Mouse (Mus musculus): ENCODE measurements around the gene C1qtnf1. TPM values are rescaled to one million over a fixed set of nuclear protein-coding genes. Genes with fewer than 3 reads are reported as not detected.

Gene C1qtnf1
- polyA plus RNA-seq, 1 experiment from 2014 or later, result 7.5 TPM

DNA sequence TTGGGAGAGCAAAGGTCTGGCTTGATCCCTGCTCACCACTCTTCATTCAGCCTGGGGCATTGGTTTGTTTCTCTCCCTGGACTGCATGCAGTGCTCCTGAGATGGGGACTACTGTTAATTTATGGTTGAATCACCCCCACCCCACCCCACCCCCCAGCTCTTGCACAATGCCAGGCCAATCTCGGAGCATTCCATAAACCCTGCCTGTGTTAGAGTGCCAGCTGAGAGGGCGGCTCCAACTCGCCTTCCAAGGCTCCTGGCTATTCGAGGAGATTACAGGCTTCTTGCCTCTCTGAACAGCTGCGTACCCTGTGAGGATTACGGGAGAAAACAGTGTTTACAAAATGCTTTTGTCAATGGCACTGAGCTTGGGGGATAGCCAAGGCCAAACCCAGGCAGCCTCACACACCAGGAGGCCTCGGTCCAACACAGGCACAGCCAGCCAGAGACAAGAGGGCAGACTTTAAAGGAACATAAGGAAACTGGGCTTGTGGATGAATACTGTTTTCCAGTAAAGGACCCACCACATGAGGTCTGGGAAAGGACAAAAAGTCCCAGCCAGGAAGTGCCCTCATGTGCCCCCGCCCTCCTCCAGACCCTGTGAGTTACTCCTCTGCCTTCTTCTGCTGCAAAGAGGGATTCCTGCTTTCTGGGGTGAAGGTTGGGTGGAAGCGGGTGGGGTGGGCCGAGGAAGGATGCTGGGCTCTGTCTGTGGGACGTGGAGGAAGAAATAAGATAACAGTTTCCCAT is 10.8 kb downstream of the C1qtnf1 start:
- Histone ChIP-seq H3K4me3 (ENCODE audit: control insufficient read depth in 1 of 2, insufficient read depth in 1 of 2, low read depth in 1 of 2, low read length in 2 of 2) (no peak overlapping the region), H3K9ac (ENCODE audit: low read length) (no peak overlapping the region), H3K27me3 (ENCODE audit: control insufficient read depth, insufficient read depth, low read length) (no peaks in the 10 kb centered on the region), H3K4me1 (ENCODE audit: control insufficient read depth in 2 of 2, insufficient read depth in 2 of 2, low read length in 2 of 2) (peaks cover 22 to 23% of the 10 kb centered on the region in 2 experiments), H3K4me2 (ENCODE audit: low read length) (no peak overlapping the region), H3K9me3 (ENCODE audit: control insufficient read depth, low read length) (no peaks in the 10 kb centered on the region), H3K36me3 (ENCODE audit: control insufficient read depth, insufficient read depth, low read length) (no peaks in the 10 kb centered on the region), H3K27ac (replicated peaks in 1 of 2; ENCODE audit: control insufficient read depth in 1 of 2, insufficient read depth in 1 of 2, low read depth in 2 of 2, low read length in 2 of 2) (peak overlapping the region; percentile 24 to 53)
- WGBS, result 41% methylated on average over 11 of the region's 11 CpGs
- ATAC-seq (ENCODE audit: insufficient number of reproducible peaks, insufficient read depth, low FRiP score, low read depth), result no peak

DNA sequence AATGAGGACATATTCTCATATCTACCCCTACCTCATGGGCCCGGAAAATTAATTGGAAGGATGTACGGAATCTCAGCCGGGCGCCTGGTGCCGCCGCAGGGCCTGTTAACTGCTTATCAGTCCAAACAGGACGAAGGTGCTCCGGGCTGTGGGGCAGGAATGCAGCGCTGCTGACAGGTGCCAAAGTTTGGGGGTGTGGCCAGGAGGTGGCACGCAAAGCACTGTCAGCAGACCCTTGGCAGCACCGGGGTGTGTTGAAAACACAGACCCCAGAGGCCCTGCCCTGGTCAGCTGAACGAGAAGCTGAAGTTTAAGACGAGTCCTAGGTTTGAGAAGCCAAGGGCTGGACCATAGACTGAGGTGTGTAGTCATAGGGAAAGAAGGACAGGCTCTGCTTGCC is 14.7 kb downstream of the C1qtnf1 start:
- peaks cover 14 to 17% of the 10 kb centered on the region in 2 experiments; a peak in 3 of 4 replicates for H3K4me1 ChIP-seq (ENCODE audit: control insufficient read depth in 2 of 2, insufficient read depth in 2 of 2, low read length in 2 of 2)
- ATAC-seq (ENCODE audit: insufficient number of reproducible peaks, insufficient read depth, low FRiP score, low read depth), result peak; percentile 23; the same call in 1 of the 2 replicates
- 0 out of 2 replicates have a peak, but pooled peaks cover 2% of the 10 kb centered on the region for H3K36me3 ChIP-seq (ENCODE audit: control insufficient read depth, insufficient read depth, low read length)
- no peak overlapping the region for H3K9ac ChIP-seq (ENCODE audit: low read length)
- H3K9me3 ChIP-seq (ENCODE audit: control insufficient read depth, low read length), result no peaks in the 10 kb centered on the region
- WGBS, result 22% methylated on average over 13 of the region's 13 CpGs
- peaks cover 5% of the 10 kb centered on the region; the same call in 1 of the 2 replicates for H3K27me3 ChIP-seq (ENCODE audit: control insufficient read depth, insufficient read depth, low read length)
- H3K27ac ChIP-seq (replicated peaks in 1 of 2; ENCODE audit: control insufficient read depth in 1 of 2, insufficient read depth in 1 of 2, low read depth in 2 of 2, low read length in 2 of 2), result no peak overlapping the region
- no peak overlapping the region for H3K4me3 ChIP-seq (ENCODE audit: control insufficient read depth in 1 of 2, insufficient read depth in 1 of 2, low read depth in 1 of 2, low read length in 2 of 2)
- peak overlapping the region; percentile 27; the same call in 1 of the 2 replicates for H3K4me2 ChIP-seq (ENCODE audit: low read length)

DNA sequence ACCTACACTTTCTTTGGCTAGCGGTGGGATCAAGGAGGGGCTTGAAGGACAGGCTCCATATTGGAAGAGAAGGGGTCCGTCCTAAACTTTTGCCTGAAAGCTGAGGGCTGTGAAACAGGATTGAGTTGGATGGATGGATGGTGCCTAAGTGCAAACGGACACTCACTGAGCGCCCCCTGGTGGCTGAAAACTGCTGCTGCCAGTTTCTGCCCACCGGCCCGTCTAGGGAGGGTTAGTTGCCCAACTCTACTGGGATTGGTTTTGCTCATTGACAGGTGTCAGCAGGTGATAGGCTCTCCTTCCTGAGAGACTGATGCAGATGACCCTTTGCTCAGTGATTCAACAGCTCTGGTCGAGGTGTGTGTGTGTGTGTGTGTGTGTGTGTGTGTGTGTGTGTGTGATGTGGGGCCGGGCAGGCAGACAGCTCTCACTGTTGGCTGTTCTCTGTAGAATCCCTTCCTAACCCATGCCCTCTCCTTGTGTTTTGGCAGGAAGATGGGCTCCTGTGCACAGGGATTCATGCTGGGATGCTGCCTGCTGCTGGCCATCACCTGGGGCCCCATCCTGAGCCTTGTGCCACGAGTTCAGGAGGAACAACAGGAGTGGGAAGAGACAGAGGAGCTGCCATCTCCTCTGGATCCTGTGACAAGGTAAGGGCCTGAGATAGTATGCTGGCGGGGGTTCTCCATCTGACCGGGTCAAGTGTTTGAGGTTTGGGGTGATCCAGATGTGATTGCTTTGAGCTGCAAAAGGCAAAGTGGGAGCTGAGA is 15.4 kb downstream of the C1qtnf1 start:
- Histone ChIP-seq H3K27ac (replicated peaks in 1 of 2; ENCODE audit: control insufficient read depth in 1 of 2, insufficient read depth in 1 of 2, low read depth in 2 of 2, low read length in 2 of 2) (no peak overlapping the region), H3K4me1 (ENCODE audit: control insufficient read depth in 2 of 2, insufficient read depth in 2 of 2, low read length in 2 of 2) (peaks cover 12 to 17% of the 10 kb centered on the region in 2 experiments; a peak in 3 of 4 replicates), H3K9ac (ENCODE audit: low read length) (no peak overlapping the region), H3K36me3 (ENCODE audit: control insufficient read depth, insufficient read depth, low read length) (0 out of 2 replicates have a peak, but pooled peaks cover 8% of the 10 kb centered on the region), H3K27me3 (ENCODE audit: control insufficient read depth, insufficient read depth, low read length) (peaks cover 5% of the 10 kb centered on the region; the same call in 1 of the 2 replicates), H3K9me3 (ENCODE audit: control insufficient read depth, low read length) (no peaks in the 10 kb centered on the region), H3K4me3 (ENCODE audit: control insufficient read depth in 1 of 2, insufficient read depth in 1 of 2, low read depth in 1 of 2, low read length in 2 of 2) (no peak overlapping the region), H3K4me2 (ENCODE audit: low read length) (no peak overlapping the region)
- WGBS, result 28% methylated on average over 11 of the region's 11 CpGs
- no peak for ATAC-seq (ENCODE audit: insufficient number of reproducible peaks, insufficient read depth, low FRiP score, low read depth)

GRCm38 (mm10) chr11:118445843-118446242 is 17.8 kb downstream of the C1qtnf1 start:
- H3K4me1 ChIP-seq (ENCODE audit: control insufficient read depth in 2 of 2, insufficient read depth in 2 of 2, low read length in 2 of 2), result peaks cover 5 to 7% of the 10 kb centered on the region in 2 experiments; a peak in 3 of 4 replicates
- H3K27me3 ChIP-seq (ENCODE audit: control insufficient read depth, insufficient read depth, low read length), result peaks cover 5% of the 10 kb centered on the region; the same call in 1 of the 2 replicates
- no peak for ATAC-seq (ENCODE audit: insufficient number of reproducible peaks, insufficient read depth, low FRiP score, low read depth)
- no peak overlapping the region for H3K4me3 ChIP-seq (ENCODE audit: control insufficient read depth in 1 of 2, insufficient read depth in 1 of 2, low read depth in 1 of 2, low read length in 2 of 2)
- H3K27ac ChIP-seq (replicated peaks in 1 of 2; ENCODE audit: control insufficient read depth in 1 of 2, insufficient read depth in 1 of 2, low read depth in 2 of 2, low read length in 2 of 2), result no peak overlapping the region
- H3K9me3 ChIP-seq (ENCODE audit: control insufficient read depth, low read length), result no peaks in the 10 kb centered on the region
- no peak overlapping the region for H3K4me2 ChIP-seq (ENCODE audit: low read length)
- 11% methylated on average over 3 of the region's 3 CpGs for WGBS
- H3K9ac ChIP-seq (ENCODE audit: low read length), result no peak overlapping the region
- 0 out of 2 replicates have a peak, but pooled peaks cover 9% of the 10 kb centered on the region for H3K36me3 ChIP-seq (ENCODE audit: control insufficient read depth, insufficient read depth, low read length)

GRCm38 (mm10) chr11:118447346-118447745 is 19.3 kb downstream of the C1qtnf1 start:
- Histone ChIP-seq H3K4me3 (ENCODE audit: control insufficient read depth in 1 of 2, insufficient read depth in 1 of 2, low read depth in 1 of 2, low read length in 2 of 2) (no peak overlapping the region), H3K4me2 (ENCODE audit: low read length) (no peak overlapping the region), H3K27ac (replicated peaks in 1 of 2; ENCODE audit: control insufficient read depth in 1 of 2, insufficient read depth in 1 of 2, low read depth in 2 of 2, low read length in 2 of 2) (no peak overlapping the region), H3K9ac (ENCODE audit: low read length) (no peak overlapping the region), H3K36me3 (ENCODE audit: control insufficient read depth, insufficient read depth, low read length) (0 out of 2 replicates have a peak, but pooled peaks cover 9% of the 10 kb centered on the region), H3K9me3 (ENCODE audit: control insufficient read depth, low read length) (no peaks in the 10 kb centered on the region), H3K4me1 (ENCODE audit: control insufficient read depth in 2 of 2, insufficient read depth in 2 of 2, low read length in 2 of 2) (peaks cover 5 to 7% of the 10 kb centered on the region in 2 experiments; a peak in 3 of 4 replicates), H3K27me3 (ENCODE audit: control insufficient read depth, insufficient read depth, low read length) (peaks cover 5% of the 10 kb centered on the region; the same call in 1 of the 2 replicates)
- WGBS, result 65% methylated on average over 4 of the region's 4 CpGs
- no peak for ATAC-seq (ENCODE audit: insufficient number of reproducible peaks, insufficient read depth, low FRiP score, low read depth)

GRCm38 (mm10) chr11:118448385-118448784 is 20.4 kb downstream of the C1qtnf1 start:
- Histone ChIP-seq H3K9ac (ENCODE audit: low read length) (no peak overlapping the region), H3K27me3 (ENCODE audit: control insufficient read depth, insufficient read depth, low read length) (peaks cover 5% of the 10 kb centered on the region; the same call in 1 of the 2 replicates), H3K4me1 (ENCODE audit: control insufficient read depth in 2 of 2, insufficient read depth in 2 of 2, low read length in 2 of 2) (no peaks in the 10 kb centered on the region), H3K27ac (replicated peaks in 1 of 2; ENCODE audit: control insufficient read depth in 1 of 2, insufficient read depth in 1 of 2, low read depth in 2 of 2, low read length in 2 of 2) (no peak overlapping the region), H3K36me3 (ENCODE audit: control insufficient read depth, insufficient read depth, low read length) (0 out of 2 replicates have a peak, but pooled peaks cover 9% of the 10 kb centered on the region), H3K4me3 (ENCODE audit: control insufficient read depth in 1 of 2, insufficient read depth in 1 of 2, low read depth in 1 of 2, low read length in 2 of 2) (no peak overlapping the region), H3K9me3 (ENCODE audit: control insufficient read depth, low read length) (no peaks in the 10 kb centered on the region), H3K4me2 (ENCODE audit: low read length) (no peak overlapping the region)
- ATAC-seq (ENCODE audit: insufficient number of reproducible peaks, insufficient read depth, low FRiP score, low read depth), result no peak
- 82% methylated on average over 8 of the region's 8 CpGs for whole genome bisulfite sequencing

GRCm38 (mm10) chr11:118451211-118451610 is 23.2 kb downstream of the C1qtnf1 start:
- H3K4me2 ChIP-seq (ENCODE audit: low read length), result no peak overlapping the region
- no peaks in the 10 kb centered on the region for H3K4me1 ChIP-seq (ENCODE audit: control insufficient read depth in 2 of 2, insufficient read depth in 2 of 2, low read length in 2 of 2)
- no peaks in the 10 kb centered on the region for H3K27me3 ChIP-seq (ENCODE audit: control insufficient read depth, insufficient read depth, low read length)
- ATAC-seq (ENCODE audit: insufficient number of reproducible peaks, insufficient read depth, low FRiP score, low read depth), result no peak
- WGBS, result 82% methylated on average over 6 of the region's 6 CpGs
- no peak overlapping the region for H3K4me3 ChIP-seq (ENCODE audit: control insufficient read depth in 1 of 2, insufficient read depth in 1 of 2, low read depth in 1 of 2, low read length in 2 of 2)
- no peaks in the 10 kb centered on the region for H3K9me3 ChIP-seq (ENCODE audit: control insufficient read depth, low read length)
- no peak overlapping the region for H3K9ac ChIP-seq (ENCODE audit: low read length)
- no peak overlapping the region for H3K27ac ChIP-seq (replicated peaks in 1 of 2; ENCODE audit: control insufficient read depth in 1 of 2, insufficient read depth in 1 of 2, low read depth in 2 of 2, low read length in 2 of 2)
- H3K36me3 ChIP-seq (ENCODE audit: control insufficient read depth, insufficient read depth, low read length), result 0 out of 2 replicates have a peak, but pooled peaks cover 9% of the 10 kb centered on the region
